Mouse (Mus musculus) lung, postnatal 25 days (tissue): ENCODE measurements around the gene Aatf.

Experiments
- DNase-seq: peaks from one replicate; pipeline ENCODE4 v3.0.0; 2022; ENCODE audit warnings: low spot score

Gene Aatf

DNA sequence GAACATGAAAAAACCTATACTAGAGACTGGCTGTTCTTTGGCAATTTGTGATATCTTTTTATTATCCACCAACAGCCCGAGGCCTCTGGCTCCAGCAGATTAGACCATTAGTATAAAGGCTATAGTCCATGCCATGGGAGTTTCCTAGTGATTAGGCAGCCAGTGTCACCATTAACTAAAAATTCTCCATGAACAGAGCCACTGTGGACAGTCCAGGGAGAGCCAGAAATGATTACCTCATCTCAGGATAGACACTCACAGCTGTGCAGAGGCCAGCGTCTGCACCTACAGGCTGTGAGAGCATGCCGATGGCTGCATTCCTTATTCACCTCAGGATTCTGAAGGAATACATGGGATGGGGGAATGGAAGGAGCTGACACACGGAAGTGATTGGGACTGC is 140.2 kb downstream of the Aatf start:
- no peak for DNase-seq
